Mouse (Mus musculus) bone marrow, adult 2 months (tissue): ENCODE measurements around the gene Cyp2u1. TPM values are rescaled to one million over a fixed set of nuclear protein-coding genes. Genes with fewer than 3 reads are reported as not detected.

Experiments used
- H3K27ac ChIP-seq: fragments of 200-500 bp; 2 replicates; pipeline ENCODE4 v1.5.1; 2012; ENCODE audit warnings: low read depth, mild to moderate bottlenecking, control low read depth, inconsistent platforms, low read length; ENCODE audit not compliant: control insufficient read depth, poor library complexity, insufficient read depth
- H3K4me1 ChIP-seq: fragments of 200-500 bp; 2 replicates; pipeline ENCODE4 v1.6.1; 2011; ENCODE audit warnings: low read length; ENCODE audit not compliant: control insufficient read depth, insufficient read depth
- H3K4me3 ChIP-seq: fragments of 200-500 bp; replicated peaks from 2 replicates; pipeline ENCODE3; 2011; ENCODE audit warnings: mild to moderate bottlenecking, low read depth, low read length, control low read depth; ENCODE audit not compliant: control insufficient read depth
- CTCF ChIP-seq: fragments of 200-500 bp; IDR thresholded peaks from 2 replicates; pipeline ENCODE4 v1.5.1; 2011; ENCODE audit warnings: low read length, control low read depth; ENCODE audit not compliant: control insufficient read depth, insufficient read depth
- POLR2A ChIP-seq: fragments of 200-500 bp; IDR thresholded peaks from 2 replicates; pipeline ENCODE4 v1.6.1; 2011; ENCODE audit warnings: low read depth, mild to moderate bottlenecking, control low read depth, low read length, borderline replicate concordance; ENCODE audit not compliant: control insufficient read depth
- WGBS: fragments of 180-500 bp; shearing (Covaris S2); methylation state at CpG from one replicate; pipeline ENCODE4 v1.1.7; 2018; 5-methylcytosine and 5-hydroxymethylcytosine counted together
- polyA plus RNA-seq: library from polyadenylated mRNA; stranded (reverse); fragments of >200 nt; gene quantifications from 2 replicates; pipeline ENCODE4 v1.2.4, GENCODE M21; 2011; ENCODE audit warnings: low replicate concordance; ENCODE audit not compliant: missing spikeins, insufficient read depth, insufficient read length

Cyp2u1 gene
- polyA plus RNA-seq, 1 experiment = 1.1 TPM

- H3K27ac ChIP-seq = peak within 1 kb of the TSS; percentile 54; the same call in 1 of the 2 replicates
- H3K4me3 ChIP-seq = peak within 1 kb of the TSS; percentile 92
- TF ChIP-seq POLR2A = 0 out of 2 replicates have a peak, but pooled peaks have one; percentile 24
- no peak for TF ChIP-seq CTCF
- under 1% methylated on average over 54 of the region's 54 CpGs for WGBS
- peaks cover 2% of the 10 kb centered on the region; the same call in 1 of the 2 replicates for H3K4me1 ChIP-seq
Measured at GRCm38 (mm10) chr3:131271559-131272373, 31.3 kb downstream of the Cyp2u1 start, which contains the start of gene Hadh. Hadh (minus strand) TSS chr3:131272101.

DNA sequence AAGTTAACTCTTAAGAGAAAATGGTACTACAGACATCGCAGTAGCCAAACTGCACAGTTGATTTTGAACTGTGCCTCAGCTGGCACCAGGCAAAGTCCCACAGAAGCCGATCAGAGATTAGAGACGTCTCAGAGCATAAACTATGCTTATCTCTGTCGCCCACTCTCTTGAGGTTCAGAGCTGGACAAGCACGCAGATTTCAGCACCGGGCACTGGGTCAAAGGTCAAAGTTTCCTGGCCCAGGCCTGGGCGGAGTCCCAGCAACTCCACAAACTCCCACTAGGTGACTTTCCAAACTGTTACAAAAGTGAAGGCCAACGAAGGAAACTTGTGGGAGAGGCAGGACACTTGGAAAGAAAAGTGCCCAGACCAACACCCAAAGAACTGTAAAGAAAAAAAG lies 31.9 kb downstream of the Cyp2u1 start:
- TF ChIP-seq POLR2A = no peak
- TF ChIP-seq CTCF = no peak
- H3K27ac ChIP-seq = no peak overlapping the region
- 5% methylated on average over 8 of the region's 8 CpGs for WGBS

DNA sequence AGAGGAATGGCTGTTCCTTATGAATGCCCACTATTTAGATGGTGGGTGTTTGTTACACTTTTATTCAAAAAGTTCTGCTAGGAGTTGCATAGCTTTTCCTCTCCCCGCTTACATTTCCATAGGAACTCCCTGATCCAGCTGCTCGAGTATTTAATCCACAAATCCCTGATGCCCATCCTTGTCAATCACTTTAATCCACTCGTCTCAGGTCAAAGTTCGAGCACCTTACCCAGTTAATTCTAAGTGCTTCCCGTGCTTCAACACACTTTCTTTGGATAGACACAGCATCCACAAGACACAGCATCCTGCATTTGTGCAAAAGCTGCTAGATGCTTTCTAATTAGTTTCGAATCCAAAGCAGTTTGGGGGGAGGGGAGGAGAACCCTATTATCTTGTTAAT lies 32.6 kb downstream of the Cyp2u1 start:
- no peak overlapping the region for H3K4me3 ChIP-seq
- TF ChIP-seq CTCF = no peak
- no peak for TF ChIP-seq POLR2A
- H3K4me1 ChIP-seq = peaks cover 2% of the 10 kb centered on the region; the same call in 1 of the 2 replicates
- no peak overlapping the region for H3K27ac ChIP-seq
- 87% methylated on average over 6 of the region's 6 CpGs for WGBS

More for the DNA sequence above, 31.9 kb downstream of the Cyp2u1 start:
- Histone ChIP-seq H3K4me1 (peaks cover 2% of the 10 kb centered on the region; the same call in 1 of the 2 replicates), H3K4me3 (peak overlapping the region; percentile 29)

DNA sequence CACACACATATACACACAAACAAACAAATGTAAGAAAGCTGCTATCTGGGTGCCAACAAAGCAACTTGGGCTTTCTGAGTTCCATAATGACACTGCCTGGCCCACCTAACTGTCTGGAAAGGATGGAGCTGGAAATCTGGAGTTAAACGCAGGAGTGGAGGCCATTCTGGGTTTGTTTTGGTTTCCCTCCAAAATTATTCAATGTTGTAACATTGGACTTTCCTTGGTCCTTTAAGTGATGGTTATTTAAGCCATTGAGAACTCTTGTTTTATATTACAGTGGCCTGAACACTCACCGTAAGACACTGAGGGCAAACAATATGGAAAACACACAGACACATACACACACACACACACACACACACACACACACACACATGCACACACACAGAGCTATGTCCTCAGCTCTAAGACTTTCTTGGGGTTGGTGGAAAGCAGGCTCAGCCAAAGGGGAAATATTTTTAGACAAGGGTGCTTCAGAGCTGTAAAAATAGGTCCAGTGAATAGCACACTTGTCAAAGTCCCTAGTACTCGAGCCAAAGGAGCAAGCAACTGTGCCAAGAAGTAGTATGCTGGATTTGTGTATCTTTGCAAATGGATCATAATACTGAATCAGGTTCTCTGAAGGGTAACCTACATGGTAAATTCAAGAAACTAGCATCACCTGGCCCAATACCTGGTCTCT lies 36.5 kb downstream of the Cyp2u1 start:
- WGBS = 92% methylated on average over 3 of the region's 3 CpGs
- no peak overlapping the region for H3K4me3 ChIP-seq
- peaks cover under 1% of the 10 kb centered on the region; the same call in 1 of the 2 replicates for H3K4me1 ChIP-seq
- no peak for TF ChIP-seq POLR2A
- no peak for TF ChIP-seq CTCF
- H3K27ac ChIP-seq = no peak overlapping the region

DNA sequence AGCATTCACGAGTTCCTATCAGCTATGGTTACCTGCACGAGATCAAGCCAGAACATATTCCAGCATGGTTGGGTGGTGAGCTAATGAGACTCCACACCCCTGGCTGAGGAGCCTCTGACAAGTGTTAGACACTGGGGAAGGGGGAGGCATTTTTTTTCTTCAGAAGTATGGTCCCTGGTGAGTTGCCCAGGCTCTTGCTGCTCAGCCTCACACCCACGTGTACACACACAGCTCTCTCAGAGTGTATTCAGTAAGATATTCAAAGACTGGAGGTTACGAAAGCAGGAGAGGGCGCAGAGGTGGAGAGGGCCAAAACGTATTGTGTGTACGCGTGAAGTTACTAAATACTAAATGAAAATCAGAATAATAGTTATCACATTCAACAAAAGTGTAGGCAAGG lies 37.5 kb downstream of the Cyp2u1 start:
- Histone ChIP-seq H3K27ac (no peak overlapping the region), H3K4me3 (no peak overlapping the region), H3K4me1 (no peaks in the 10 kb centered on the region; the same call in 1 of the 2 replicates)
- WGBS = 86% methylated on average over 8 of the region's 8 CpGs
- TF ChIP-seq POLR2A = no peak
- TF ChIP-seq CTCF = no peak

DNA sequence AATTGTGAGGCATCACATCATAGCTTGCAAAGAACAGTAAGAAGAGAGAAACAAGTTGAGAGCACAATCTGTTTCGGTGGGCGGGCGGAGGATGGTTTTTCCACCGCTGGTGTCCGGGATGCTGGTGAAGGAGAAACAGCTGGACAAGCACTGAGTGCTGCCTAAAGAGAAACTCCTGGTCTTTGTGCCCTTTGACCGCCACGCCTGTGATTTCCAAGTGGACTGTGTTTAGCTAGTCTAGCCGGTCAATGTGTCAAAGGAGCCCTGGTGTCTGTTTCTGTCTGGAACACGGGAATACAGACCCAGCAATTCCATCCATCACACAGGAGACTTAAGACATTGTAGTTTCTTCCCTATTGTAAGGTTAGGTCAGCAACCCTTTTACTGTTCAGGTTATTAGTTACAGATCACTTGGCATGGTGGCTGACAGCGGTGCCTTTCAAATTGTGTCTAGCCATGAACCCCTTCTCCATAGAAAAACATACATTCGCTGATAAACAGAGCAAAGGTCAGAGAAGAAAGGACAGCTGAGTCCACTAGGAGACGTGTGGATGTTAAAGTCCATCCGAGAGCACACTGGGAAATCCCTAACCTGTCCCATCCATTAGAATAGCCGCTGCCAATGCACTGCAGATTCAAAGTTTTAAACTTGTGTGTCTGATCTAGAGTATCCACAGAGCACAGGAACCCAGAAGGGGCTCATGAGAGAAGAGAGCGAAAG lies 39.1 kb downstream of the Cyp2u1 start:
- Histone ChIP-seq H3K4me1 (no peaks in the 10 kb centered on the region; the same call in 1 of the 2 replicates), H3K4me3 (no peak overlapping the region), H3K27ac (no peak overlapping the region)
- WGBS = 88% methylated on average over 15 of the region's 15 CpGs
- TF ChIP-seq CTCF (no peak), POLR2A (no peak)

DNA sequence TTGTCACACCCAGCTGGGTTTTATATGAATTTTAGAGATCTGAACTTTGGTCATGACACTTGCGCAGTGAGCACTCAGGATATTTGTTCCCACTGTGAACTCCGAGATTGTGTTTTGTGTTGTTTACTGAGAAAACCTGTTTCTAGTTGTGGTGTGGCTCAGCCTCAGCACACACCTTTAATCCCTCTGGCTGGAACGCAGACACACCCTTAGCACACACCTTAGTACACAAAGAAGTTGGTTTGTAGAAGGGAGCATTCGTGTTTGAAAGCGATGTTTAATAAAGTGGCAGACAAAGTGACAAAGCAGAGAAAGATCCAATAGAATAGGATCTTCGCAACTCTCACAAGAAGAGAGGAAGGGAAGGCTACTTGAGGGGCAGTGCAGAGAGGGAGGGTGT lies 42.6 kb downstream of the Cyp2u1 start:
- H3K27ac ChIP-seq = no peak overlapping the region
- no peak overlapping the region for H3K4me3 ChIP-seq
- TF ChIP-seq POLR2A (no peak), CTCF (no peak)
- WGBS = 92% methylated on average over 6 of the region's 6 CpGs
- no peaks in the 10 kb centered on the region for H3K4me1 ChIP-seq

DNA sequence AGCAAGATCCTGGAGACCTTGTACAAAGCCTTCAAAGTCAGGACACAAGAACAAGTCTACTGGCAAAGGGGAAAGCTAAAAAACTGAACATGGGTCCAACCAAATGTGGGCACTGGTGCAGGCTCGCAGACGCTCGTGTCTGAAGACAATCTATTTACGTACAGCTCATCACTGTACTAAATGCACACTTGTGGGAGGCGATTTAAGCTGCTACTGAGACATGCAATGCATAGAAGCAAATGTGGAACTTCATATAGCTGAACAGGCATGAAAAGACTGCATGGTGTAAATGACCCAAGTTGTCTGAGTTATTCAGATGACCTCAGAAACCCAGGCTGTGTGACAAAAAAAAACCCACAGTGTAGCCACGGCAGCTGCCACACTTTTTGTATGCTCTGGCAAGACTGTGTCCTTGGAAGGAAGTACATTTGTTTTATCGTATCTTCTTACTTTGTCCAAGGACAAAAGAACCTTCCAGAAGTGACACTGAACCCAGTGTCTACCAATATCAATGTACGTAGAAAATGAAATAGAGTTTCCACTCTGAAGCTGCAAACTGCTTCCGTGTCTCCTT lies 43.5 kb downstream of the Cyp2u1 start:
- Histone ChIP-seq H3K4me3 (no peak overlapping the region), H3K4me1 (no peaks in the 10 kb centered on the region), H3K27ac (no peak overlapping the region)
- TF ChIP-seq POLR2A (no peak), CTCF (no peak)
- WGBS = 86% methylated on average over 9 of the region's 9 CpGs
